Mouse (Mus musculus): Measurements from ENCODE around the gene Abcc1. TPM values are rescaled to one million over a fixed set of nuclear protein-coding genes. Genes with fewer than 3 reads are reported as not detected.

Abcc1 gene
- polyA plus RNA-seq, 2 experiments: 10.4 to 11.0 TPM

DNA sequence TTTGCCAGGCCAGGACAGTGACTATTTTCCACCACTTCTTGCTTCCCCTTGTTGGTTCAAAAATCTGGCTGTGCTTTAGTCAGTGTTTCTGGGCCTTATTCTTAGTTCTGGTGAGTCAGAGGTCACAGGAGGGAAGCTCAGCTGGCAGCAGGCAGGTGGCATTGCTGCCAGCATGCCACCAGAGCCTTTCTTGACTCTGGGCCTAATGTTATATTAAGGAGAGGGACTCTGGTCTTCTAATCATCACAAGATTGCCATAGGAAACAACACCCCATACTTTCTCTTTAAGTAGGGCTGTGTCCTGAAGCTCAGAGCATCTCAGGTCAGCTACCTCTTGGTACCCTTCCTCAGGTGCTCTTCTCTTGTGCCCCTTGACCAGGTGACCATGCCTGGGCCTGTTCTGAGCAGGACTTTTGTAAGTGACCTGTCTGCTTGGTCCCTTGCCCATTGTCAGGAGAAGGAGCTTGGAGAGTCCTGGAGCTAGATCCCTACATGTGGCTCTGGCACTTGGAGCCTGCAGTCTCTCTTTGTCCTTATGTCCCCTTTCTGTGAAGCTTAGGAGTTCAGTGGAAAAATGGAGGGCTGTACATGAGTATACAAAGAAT, 19.8 kb downstream of the Abcc1 start:
- no peak overlapping the region for H3K9ac ChIP-seq (ENCODE audit: low read depth, low read length, severe bottlenecking)
- no peak for TF ChIP-seq POLR2A (IDR thresholded peaks at IDR 0.05; ENCODE audit: borderline replicate concordance, extremely low read depth, insufficient read depth, insufficient read length)
- H3K9me3 ChIP-seq (ENCODE audit: control insufficient read depth, low read length): no peaks in the 10 kb centered on the region
- ATAC-seq (ENCODE audit: low FRiP score, low read depth) (no peak), DNase-seq (ENCODE audit: low spot score) (no peak)
- no peaks in the 10 kb centered on the region for H3K36me3 ChIP-seq (ENCODE audit: control insufficient read depth, insufficient read depth, low read length)
- no peak overlapping the region for H3K4me3 ChIP-seq (replicated peaks; ENCODE audit: low read length)
- no peaks in the 10 kb centered on the region for H3K4me1 ChIP-seq (ENCODE audit: control insufficient read depth, insufficient read depth, low read length)
- no peak overlapping the region for H3K27ac ChIP-seq (replicated peaks; ENCODE audit: low read depth, low read length)
- H3K27me3 ChIP-seq (ENCODE audit: control insufficient read depth, insufficient read depth, low read length): no peaks in the 10 kb centered on the region
- no peak overlapping the region for H3K4me2 ChIP-seq (replicated peaks; ENCODE audit: low read depth, low read length, severe bottlenecking)

DNA sequence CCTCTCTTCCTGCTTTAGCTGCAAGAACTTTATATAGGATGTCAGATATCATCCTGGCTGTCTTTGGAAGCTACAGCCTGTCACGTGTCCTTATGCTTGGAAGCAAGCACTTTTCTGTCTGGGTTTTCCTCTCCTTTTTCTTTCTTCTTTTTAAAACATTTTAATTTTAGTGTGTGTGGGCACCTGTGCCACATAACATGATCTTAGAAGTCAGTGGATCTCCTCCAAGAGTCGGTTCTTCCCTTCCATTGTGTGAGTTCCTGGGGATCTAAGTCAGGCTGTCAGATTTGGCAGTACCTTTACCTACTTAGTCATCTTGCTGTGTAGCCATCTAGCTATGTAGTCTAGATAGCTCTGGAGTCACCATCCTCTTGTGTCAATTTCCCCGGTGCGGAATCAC, 37.9 kb downstream of the Abcc1 start:
- ATAC-seq (ENCODE audit: low FRiP score, low read depth) (no peak), DNase-seq (ENCODE audit: low spot score) (no peak)
- Histone ChIP-seq H3K36me3 (ENCODE audit: control insufficient read depth, insufficient read depth, low read length) (peaks cover 3% of the 10 kb centered on the region; the same call in 1 of the 2 replicates), H3K4me3 (replicated peaks; ENCODE audit: low read length) (no peak overlapping the region), H3K4me2 (replicated peaks; ENCODE audit: low read depth, low read length, severe bottlenecking) (no peak overlapping the region), H3K4me1 (ENCODE audit: control insufficient read depth, insufficient read depth, low read length) (no peaks in the 10 kb centered on the region), H3K9me3 (ENCODE audit: control insufficient read depth, low read length) (no peaks in the 10 kb centered on the region), H3K27ac (replicated peaks; ENCODE audit: low read depth, low read length) (no peak overlapping the region), H3K27me3 (ENCODE audit: control insufficient read depth, insufficient read depth, low read length) (no peaks in the 10 kb centered on the region), H3K9ac (ENCODE audit: low read depth, low read length, severe bottlenecking) (no peak overlapping the region)
- WGBS: 96% methylated on average over 4 of the region's 4 CpGs
- no peak for TF ChIP-seq POLR2A (IDR thresholded peaks at IDR 0.05; ENCODE audit: borderline replicate concordance, extremely low read depth, insufficient read depth, insufficient read length)

DNA sequence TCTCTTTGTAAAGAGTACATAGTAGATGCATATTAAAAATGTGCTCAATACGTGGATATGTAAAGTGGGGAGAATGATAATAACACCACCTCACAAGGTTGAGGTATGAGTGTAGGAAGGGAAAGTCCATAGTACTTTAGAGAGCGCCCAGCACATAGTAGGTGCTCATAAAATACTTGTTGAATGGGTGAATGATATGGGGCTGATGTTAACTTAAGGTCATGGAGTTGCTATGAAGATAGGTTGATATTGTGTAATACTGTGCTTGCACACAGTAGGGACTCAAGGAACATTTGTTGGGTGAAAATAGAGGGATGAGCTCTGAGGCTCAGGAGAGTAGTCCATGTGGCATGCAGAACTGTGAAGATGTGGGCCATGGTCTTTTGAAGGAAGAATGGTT, 42.1 kb downstream of the Abcc1 start:
- 94% methylated on average over 2 of the region's 2 CpGs for WGBS
- Histone ChIP-seq H3K4me3 (replicated peaks; ENCODE audit: low read length) (no peak overlapping the region), H3K36me3 (ENCODE audit: control insufficient read depth, insufficient read depth, low read length) (peaks cover 18% of the 10 kb centered on the region)

DNA sequence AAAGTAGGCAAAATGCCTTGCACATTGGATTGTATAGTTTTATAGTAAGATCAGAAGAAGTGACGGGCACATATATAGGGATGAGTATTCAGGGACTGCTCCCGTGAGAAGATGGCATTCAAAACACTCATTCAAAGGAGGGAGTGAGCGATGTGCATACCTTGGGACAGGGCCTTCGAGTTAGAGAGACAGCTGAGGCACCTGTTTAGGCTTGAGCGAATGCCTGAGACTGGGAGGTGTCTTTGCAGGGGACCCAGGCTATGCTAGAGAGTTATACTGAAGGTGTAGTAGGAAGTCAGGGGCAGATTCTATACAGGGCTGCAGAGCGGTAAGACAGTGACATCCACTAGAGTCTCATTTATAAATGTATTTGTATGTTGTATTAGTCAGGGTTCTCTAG, 44.3 kb downstream of the Abcc1 start:
- Histone ChIP-seq H3K4me2 (replicated peaks; ENCODE audit: low read depth, low read length, severe bottlenecking) (no peak overlapping the region), H3K36me3 (ENCODE audit: control insufficient read depth, insufficient read depth, low read length) (peaks cover 31% of the 10 kb centered on the region), H3K4me3 (replicated peaks; ENCODE audit: low read length) (no peak overlapping the region), H3K4me1 (ENCODE audit: control insufficient read depth, insufficient read depth, low read length) (no peaks in the 10 kb centered on the region), H3K9ac (ENCODE audit: low read depth, low read length, severe bottlenecking) (no peak overlapping the region), H3K27ac (replicated peaks; ENCODE audit: low read depth, low read length) (no peak overlapping the region), H3K27me3 (ENCODE audit: control insufficient read depth, insufficient read depth, low read length) (no peaks in the 10 kb centered on the region), H3K9me3 (ENCODE audit: control insufficient read depth, low read length) (no peaks in the 10 kb centered on the region)
- DNase-seq (ENCODE audit: low spot score): no peak
- no peak for ATAC-seq (ENCODE audit: low FRiP score, low read depth)
- TF ChIP-seq POLR2A (IDR thresholded peaks at IDR 0.05; ENCODE audit: borderline replicate concordance, extremely low read depth, insufficient read depth, insufficient read length): no peak
- 91% methylated on average over 6 of the region's 6 CpGs for WGBS

More for the DNA sequence above, 42.1 kb downstream of the Abcc1 start:
- Histone ChIP-seq H3K9ac (ENCODE audit: low read depth, low read length, severe bottlenecking) (no peak overlapping the region), H3K27me3 (ENCODE audit: control insufficient read depth, insufficient read depth, low read length) (no peaks in the 10 kb centered on the region), H3K4me1 (ENCODE audit: control insufficient read depth, insufficient read depth, low read length) (no peaks in the 10 kb centered on the region), H3K9me3 (ENCODE audit: control insufficient read depth, low read length) (no peaks in the 10 kb centered on the region), H3K27ac (replicated peaks; ENCODE audit: low read depth, low read length) (no peak overlapping the region), H3K4me2 (replicated peaks; ENCODE audit: low read depth, low read length, severe bottlenecking) (no peak overlapping the region)
- no peak for DNase-seq (ENCODE audit: low spot score)
- no peak for TF ChIP-seq POLR2A (IDR thresholded peaks at IDR 0.05; ENCODE audit: borderline replicate concordance, extremely low read depth, insufficient read depth, insufficient read length)
- ATAC-seq (ENCODE audit: low FRiP score, low read depth): no peak

DNA sequence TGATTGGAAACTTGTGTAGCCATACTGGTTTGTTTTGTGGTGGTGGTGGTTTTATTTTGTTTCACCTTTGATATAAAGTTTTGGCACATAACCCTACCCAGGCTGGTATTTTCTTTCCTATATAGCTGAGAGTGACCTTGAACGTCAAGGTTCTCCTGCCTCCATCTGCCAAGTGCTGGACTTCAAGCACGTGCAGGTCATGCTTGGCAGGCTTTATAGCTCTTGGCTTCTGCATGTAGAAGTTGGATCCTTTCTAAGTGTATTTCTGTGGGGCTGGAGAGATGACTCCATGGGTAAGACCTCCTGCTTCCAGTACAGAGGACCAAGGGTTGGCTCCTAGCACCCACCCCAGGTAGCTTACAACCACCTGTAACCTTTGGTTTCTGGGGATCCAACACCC, 47.8 kb downstream of the Abcc1 start:
- TF ChIP-seq POLR2A (IDR thresholded peaks at IDR 0.05; ENCODE audit: borderline replicate concordance, extremely low read depth, insufficient read depth, insufficient read length): no peak
- WGBS: 88% methylated on average over 2 of the region's 2 CpGs
- Histone ChIP-seq H3K36me3 (ENCODE audit: control insufficient read depth, insufficient read depth, low read length) (peaks cover 43% of the 10 kb centered on the region), H3K4me3 (replicated peaks; ENCODE audit: low read length) (no peak overlapping the region), H3K4me1 (ENCODE audit: control insufficient read depth, insufficient read depth, low read length) (no peaks in the 10 kb centered on the region), H3K9ac (ENCODE audit: low read depth, low read length, severe bottlenecking) (no peak overlapping the region), H3K27ac (replicated peaks; ENCODE audit: low read depth, low read length) (no peak overlapping the region), H3K9me3 (ENCODE audit: control insufficient read depth, low read length) (no peaks in the 10 kb centered on the region), H3K4me2 (replicated peaks; ENCODE audit: low read depth, low read length, severe bottlenecking) (no peak overlapping the region), H3K27me3 (ENCODE audit: control insufficient read depth, insufficient read depth, low read length) (no peaks in the 10 kb centered on the region)
- DNase-seq (ENCODE audit: low spot score): no peak
- no peak for ATAC-seq (ENCODE audit: low FRiP score, low read depth)

DNA sequence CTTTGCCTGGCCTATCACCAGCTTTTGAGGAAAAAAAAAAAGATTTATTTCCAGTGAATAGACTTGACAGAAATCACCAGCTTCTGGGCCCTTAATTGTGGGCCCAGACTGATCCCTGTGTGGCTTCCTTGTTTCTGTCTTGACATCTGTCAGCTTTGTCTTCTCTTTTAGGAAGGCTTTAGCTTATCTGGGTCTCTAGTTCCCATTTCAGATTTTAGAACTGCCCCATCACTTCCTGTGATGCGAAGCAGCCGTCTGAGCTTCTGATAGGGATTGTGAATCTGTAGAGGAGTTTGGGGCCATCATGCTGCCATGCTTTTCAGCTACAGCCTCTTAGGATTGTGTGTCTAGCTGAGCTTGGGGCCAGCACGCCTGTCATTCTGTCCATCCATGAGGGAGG, 48.4 kb downstream of the Abcc1 start:
- no peak overlapping the region for H3K27ac ChIP-seq (replicated peaks; ENCODE audit: low read depth, low read length)
- peaks cover 49% of the 10 kb centered on the region for H3K36me3 ChIP-seq (ENCODE audit: control insufficient read depth, insufficient read depth, low read length)
- H3K4me1 ChIP-seq (ENCODE audit: control insufficient read depth, insufficient read depth, low read length): no peaks in the 10 kb centered on the region
- no peak overlapping the region for H3K9ac ChIP-seq (ENCODE audit: low read depth, low read length, severe bottlenecking)
- H3K27me3 ChIP-seq (ENCODE audit: control insufficient read depth, insufficient read depth, low read length): no peaks in the 10 kb centered on the region
- DNase-seq (ENCODE audit: low spot score) (no peak), ATAC-seq (ENCODE audit: low FRiP score, low read depth) (no peak)
- no peak overlapping the region for H3K4me3 ChIP-seq (replicated peaks; ENCODE audit: low read length)
- no peak for TF ChIP-seq POLR2A (IDR thresholded peaks at IDR 0.05; ENCODE audit: borderline replicate concordance, extremely low read depth, insufficient read depth, insufficient read length)
- no peak overlapping the region for H3K4me2 ChIP-seq (replicated peaks; ENCODE audit: low read depth, low read length, severe bottlenecking)
- 85% methylated on average over 3 of the region's 3 CpGs for WGBS
- no peaks in the 10 kb centered on the region for H3K9me3 ChIP-seq (ENCODE audit: control insufficient read depth, low read length)

All from limb, embryonic 14.5 days (tissue).